Mouse (Mus musculus): ENCODE results near the gene Igfbp2. TPM values are rescaled to one million over a fixed set of nuclear protein-coding genes. Genes with fewer than 3 reads are reported as not detected.

Gene Igfbp2
- 222 TPM for polyA plus RNA-seq (2012; fragmentation: generic; extraction: Trizol)
- long read RNA-seq, experiment 1, transcript Igfbp2-203 (3 exons, 906 nt): minor isoform, 44 of 725 reads
- long read RNA-seq, experiment 1, transcript Igfbp2-201 (4 exons, 1,307 nt): major isoform, 627 of 725 reads
- long read RNA-seq, experiment 1, partial matches to known transcripts: 32 of 725 reads
- long read RNA-seq, experiment 1, other reads (novel, unspliced or antisense): 21 of 725 reads
- long read RNA-seq, experiment 2, transcript Igfbp2-201 (4 exons, 1,307 nt): major isoform, 193 of 198 reads
- long read RNA-seq, experiment 2, partial matches to known transcripts: 0 of 198 reads
- long read RNA-seq, experiment 2, other reads (novel, unspliced or antisense): 5 of 198 reads

DNA sequence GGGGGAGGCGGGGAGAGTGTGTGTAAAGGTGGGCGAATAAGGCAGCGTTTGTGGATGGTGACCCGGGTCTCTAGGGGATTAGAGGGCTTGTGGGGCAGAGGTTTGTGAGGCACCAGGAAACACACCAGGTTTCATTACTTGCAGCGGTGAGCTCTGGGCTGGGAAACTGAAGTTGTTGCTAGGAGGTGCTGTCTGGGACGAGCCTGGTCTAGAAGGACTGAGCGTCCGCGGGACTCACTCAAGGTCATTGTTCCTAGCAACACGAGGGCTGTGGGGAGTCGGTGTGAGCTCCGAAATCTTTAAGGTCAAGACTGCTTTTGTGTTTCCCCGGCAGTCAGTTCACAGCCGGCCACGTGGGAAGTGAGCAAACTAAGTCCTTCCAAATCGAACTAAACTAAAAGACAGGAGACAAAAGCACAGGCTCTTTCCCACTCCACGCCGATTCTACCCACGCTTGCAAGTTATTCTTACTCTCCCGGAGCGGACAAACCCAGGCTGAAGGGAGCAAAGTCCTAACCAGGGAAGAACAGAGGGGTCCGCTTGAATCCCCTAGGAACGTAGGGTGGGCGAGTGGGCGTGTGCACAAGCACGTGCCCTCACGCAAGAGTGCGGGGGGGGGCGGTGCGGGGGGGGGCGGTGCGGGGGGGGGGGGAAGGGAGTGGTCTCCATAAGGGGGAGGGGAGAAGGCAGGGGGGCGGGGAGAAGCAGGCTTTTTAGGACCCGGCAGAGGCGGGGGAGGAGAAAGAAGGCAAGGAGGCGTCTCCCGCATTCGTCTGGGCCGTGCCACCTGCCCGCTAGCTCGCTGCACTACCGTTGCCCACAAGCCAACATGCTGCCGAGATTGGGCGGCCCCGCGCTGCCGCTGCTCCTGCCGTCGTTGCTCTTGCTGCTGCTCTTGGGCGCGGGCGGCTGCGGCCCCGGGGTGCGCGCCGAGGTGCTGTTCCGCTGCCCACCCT is at the start of gene Igfbp2:
TSS of gene Igfbp2 (plus strand) at position 753 of the 956 bp plus-strand sequence.
- no peaks in the 10 kb centered on the region for H3K36me3 ChIP-seq (ENCODE audit: control insufficient read depth, insufficient read depth)
- H3K79me3 ChIP-seq (ENCODE audit: low read depth): peaks cover 2% of the 10 kb centered on the region
- H3K79me2 ChIP-seq (ENCODE audit: control insufficient read depth, insufficient read depth): peaks cover 35% of the 10 kb centered on the region
- H3K27me3 ChIP-seq (ENCODE audit: control insufficient read depth, insufficient read depth, insufficient read length): no peaks in the 10 kb centered on the region
- peak within 1 kb of the TSS; percentile 82 for H3ac ChIP-seq (ENCODE audit: control insufficient read depth, insufficient read length, low read depth)
- peak within 1 kb of the TSS; percentile 39 for H3K4me3 ChIP-seq (ENCODE audit: insufficient read depth, poor library complexity, severe bottlenecking)
- TF ChIP-seq MAX (IDR thresholded peaks at IDR 0.05) (no peak), USF1 (IDR thresholded peaks at IDR 0.05; ENCODE audit: low read depth) (no peak), MYOG (IDR thresholded peaks at IDR 0.05; ENCODE audit: control insufficient read depth, extremely low read depth, insufficient read length) (no peak)

DNA sequence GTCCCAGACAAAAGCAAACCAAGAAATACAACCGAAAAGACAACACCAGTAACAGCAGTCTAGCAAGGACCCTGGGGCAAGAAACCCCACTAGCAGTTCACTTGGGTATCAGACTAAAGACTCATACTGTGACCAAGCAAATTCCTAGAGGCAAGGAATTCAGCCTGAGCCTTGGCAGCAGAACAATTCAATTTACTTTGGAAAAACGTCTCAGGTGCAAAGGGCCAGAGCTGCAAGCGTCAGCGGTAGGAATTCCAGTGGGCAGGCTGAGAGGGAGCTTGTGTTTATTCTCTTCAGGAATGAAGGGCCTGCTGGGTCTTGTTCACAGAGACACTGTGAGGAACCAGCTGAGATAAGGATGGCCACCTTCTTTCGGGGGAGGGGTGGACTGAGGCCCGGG is 45.5 kb upstream of the Igfbp2 start:
- TF ChIP-seq MYOD1 (IDR thresholded peaks at IDR 0.05; ENCODE audit: control insufficient read depth, insufficient read length, low read depth) (no peak), MAX (IDR thresholded peaks at IDR 0.05) (no peak), FOSL1 (IDR thresholded peaks at IDR 0.05; ENCODE audit: insufficient read depth, low read length, poor library complexity, severe bottlenecking) (no peak), CEBPB (IDR thresholded peaks at IDR 0.05; ENCODE audit: low read depth) (no peak), CTCF (IDR thresholded peaks at IDR 0.05; ENCODE audit: control insufficient read depth, insufficient read depth, insufficient read length) (no peak), USF1 (IDR thresholded peaks at IDR 0.05; ENCODE audit: low read depth) (no peak), MYOG (IDR thresholded peaks at IDR 0.05; ENCODE audit: control insufficient read depth, extremely low read depth, insufficient read length) (no peak)
- Histone ChIP-seq H3K27me3 (ENCODE audit: control insufficient read depth, insufficient read depth, insufficient read length) (no peaks in the 10 kb centered on the region), H3K4me3 (ENCODE audit: insufficient read depth, poor library complexity, severe bottlenecking) (no peak overlapping the region), H3K79me3 (ENCODE audit: low read depth) (no peaks in the 10 kb centered on the region), H3ac (ENCODE audit: control insufficient read depth, insufficient read length, low read depth) (no peak overlapping the region), H3K36me3 (ENCODE audit: control insufficient read depth, insufficient read depth) (no peaks in the 10 kb centered on the region), H3K79me2 (ENCODE audit: control insufficient read depth, insufficient read depth) (no peaks in the 10 kb centered on the region)

DNA sequence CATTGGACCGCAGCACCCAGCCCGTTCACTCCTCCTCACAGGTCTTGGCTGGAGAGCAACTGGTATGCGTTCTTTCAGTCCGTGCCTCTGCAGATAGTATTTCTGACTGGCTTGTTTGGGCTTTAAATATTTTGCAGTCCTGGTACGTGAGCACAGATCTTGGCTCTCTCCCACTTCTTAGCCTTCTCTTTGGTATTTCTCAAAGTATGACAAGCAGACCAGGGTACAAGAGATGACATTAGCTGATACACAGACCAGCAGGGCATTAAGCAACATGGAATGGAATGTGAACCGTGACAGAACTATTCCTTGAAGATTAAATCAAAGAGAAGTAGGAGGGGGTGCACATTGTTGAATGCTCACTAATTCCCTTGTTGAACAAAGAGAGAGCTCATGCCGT is 43.6 kb upstream of the Igfbp2 start:
- TF ChIP-seq MAX (IDR thresholded peaks at IDR 0.05): no peak
- peak; percentile 23 for TF ChIP-seq CEBPB (IDR thresholded peaks at IDR 0.05; ENCODE audit: low read depth)
- Histone ChIP-seq H3K27me3 (ENCODE audit: control insufficient read depth, insufficient read depth, insufficient read length) (no peaks in the 10 kb centered on the region), H3K36me3 (ENCODE audit: control insufficient read depth, insufficient read depth) (no peaks in the 10 kb centered on the region), H3K79me2 (ENCODE audit: control insufficient read depth, insufficient read depth) (no peaks in the 10 kb centered on the region), H3ac (ENCODE audit: control insufficient read depth, insufficient read length, low read depth) (no peak overlapping the region), H3K4me3 (ENCODE audit: insufficient read depth, poor library complexity, severe bottlenecking) (no peak overlapping the region), H3K79me3 (ENCODE audit: low read depth) (no peaks in the 10 kb centered on the region)

DNA sequence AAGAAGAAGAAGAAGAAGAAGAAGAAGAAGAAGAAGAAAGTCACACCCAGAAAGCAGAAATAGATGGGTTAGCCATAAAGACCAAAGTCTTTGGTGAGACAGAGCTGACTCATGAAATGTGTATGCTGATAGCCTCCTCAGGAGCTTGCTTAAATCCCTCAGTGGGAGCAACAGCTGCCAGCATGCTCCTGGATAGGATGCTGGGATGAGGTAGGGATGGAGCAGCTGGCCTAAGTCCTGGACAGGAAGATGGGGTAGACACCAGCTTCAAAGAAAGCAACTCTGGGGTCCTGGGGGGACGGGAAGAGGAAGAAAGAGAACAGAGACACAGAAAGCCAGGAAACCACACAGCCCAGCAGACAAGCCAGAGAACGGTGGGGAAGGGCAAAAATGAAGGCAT is 41.0 kb upstream of the Igfbp2 start:
- TF ChIP-seq MAX (IDR thresholded peaks at IDR 0.05): no peak
- no peak for TF ChIP-seq USF1 (IDR thresholded peaks at IDR 0.05; ENCODE audit: low read depth)
- no peak for TF ChIP-seq MYOG (IDR thresholded peaks at IDR 0.05; ENCODE audit: control insufficient read depth, extremely low read depth, insufficient read length)
- TF ChIP-seq CEBPB (IDR thresholded peaks at IDR 0.05; ENCODE audit: low read depth): no peak
- TF ChIP-seq CTCF (IDR thresholded peaks at IDR 0.05; ENCODE audit: control insufficient read depth, insufficient read depth, insufficient read length): no peak
- TF ChIP-seq FOSL1 (IDR thresholded peaks at IDR 0.05; ENCODE audit: insufficient read depth, low read length, poor library complexity, severe bottlenecking): no peak
- peak; percentile 96 for TF ChIP-seq MYOD1 (IDR thresholded peaks at IDR 0.05; ENCODE audit: control insufficient read depth, insufficient read length, low read depth)

DNA sequence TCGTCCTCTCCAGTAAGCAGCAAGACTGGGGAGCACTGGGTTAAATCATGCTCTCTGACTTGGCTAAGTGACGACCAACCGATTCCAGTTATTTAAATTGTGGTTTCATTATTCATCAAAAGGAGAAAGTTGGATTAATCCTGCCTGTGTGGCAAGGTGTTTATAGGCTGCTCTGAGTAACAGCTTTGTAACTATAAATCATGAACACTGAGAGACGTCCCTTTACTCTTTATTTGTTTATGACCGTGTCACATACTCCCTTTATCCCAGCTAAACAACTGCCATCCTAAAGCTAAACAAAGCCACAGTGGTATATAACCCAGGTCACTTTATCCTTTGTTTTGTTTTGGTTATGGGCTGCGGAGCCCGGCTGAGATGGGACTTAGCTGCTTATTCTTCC is 40.3 kb upstream of the Igfbp2 start:
- no peaks in the 10 kb centered on the region for H3K27me3 ChIP-seq (ENCODE audit: control insufficient read depth, insufficient read depth, insufficient read length)
- no peak for TF ChIP-seq MYOG (IDR thresholded peaks at IDR 0.05; ENCODE audit: control insufficient read depth, extremely low read depth, insufficient read length)
- TF ChIP-seq MAX (IDR thresholded peaks at IDR 0.05): no peak
- no peak for TF ChIP-seq CTCF (IDR thresholded peaks at IDR 0.05; ENCODE audit: control insufficient read depth, insufficient read depth, insufficient read length)
- TF ChIP-seq USF1 (IDR thresholded peaks at IDR 0.05; ENCODE audit: low read depth): no peak
- no peak for TF ChIP-seq MYOD1 (IDR thresholded peaks at IDR 0.05; ENCODE audit: control insufficient read depth, insufficient read length, low read depth)
- TF ChIP-seq FOSL1 (IDR thresholded peaks at IDR 0.05; ENCODE audit: insufficient read depth, low read length, poor library complexity, severe bottlenecking): no peak
- TF ChIP-seq CEBPB (IDR thresholded peaks at IDR 0.05; ENCODE audit: low read depth): no peak
- no peak overlapping the region for H3ac ChIP-seq (ENCODE audit: control insufficient read depth, insufficient read length, low read depth)
- H3K4me3 ChIP-seq (ENCODE audit: insufficient read depth, poor library complexity, severe bottlenecking): no peak overlapping the region
- no peaks in the 10 kb centered on the region for H3K36me3 ChIP-seq (ENCODE audit: control insufficient read depth, insufficient read depth)
- no peaks in the 10 kb centered on the region for H3K79me3 ChIP-seq (ENCODE audit: low read depth)
- no peaks in the 10 kb centered on the region for H3K79me2 ChIP-seq (ENCODE audit: control insufficient read depth, insufficient read depth)

More for the DNA sequence above, 41.0 kb upstream of the Igfbp2 start:
- no peaks in the 10 kb centered on the region for H3K79me2 ChIP-seq (ENCODE audit: control insufficient read depth, insufficient read depth)
- no peaks in the 10 kb centered on the region for H3K79me3 ChIP-seq (ENCODE audit: low read depth)
- no peak overlapping the region for H3K4me3 ChIP-seq (ENCODE audit: insufficient read depth, poor library complexity, severe bottlenecking)
- no peaks in the 10 kb centered on the region for H3K36me3 ChIP-seq (ENCODE audit: control insufficient read depth, insufficient read depth)
- no peak overlapping the region for H3ac ChIP-seq (ENCODE audit: control insufficient read depth, insufficient read length, low read depth)
- H3K27me3 ChIP-seq (ENCODE audit: control insufficient read depth, insufficient read depth, insufficient read length): no peaks in the 10 kb centered on the region

Measured in C2C12 (cell line).